Mouse (Mus musculus) forebrain, embryonic 12.5 days (tissue): ENCODE measurements around the gene Cdc40. TPM values are rescaled to one million over a fixed set of nuclear protein-coding genes. Genes with fewer than 3 reads are reported as not detected.
"Not testable (repeated sequence)": the region's sequence is repeated elsewhere in the genome, so short reads cannot be mapped to it uniquely, and the experiment has no call there.

Experiments used
- ATAC-seq: fragments of 200-750 bp; cut with Nextera tagmentation; 2 replicates; pipeline ENCODE4 v1.8.0; 2017; ENCODE audit warnings: moderate TSS enrichment; ENCODE audit not compliant: low FRiP score
- H3K27ac ChIP-seq: fragments of 300-500 bp; sonication (generic); 2 replicates; pipeline ENCODE4 v1.5.1; 2016; ENCODE audit warnings: mild to moderate bottlenecking
- H3K27me3 ChIP-seq: fragments of 300-500 bp; sonication (generic); 2 replicates; pipeline ENCODE4 v1.6.1; 2016; ENCODE audit warnings: mild to moderate bottlenecking
- H3K36me3 ChIP-seq: fragments of 300-500 bp; sonication (generic); replicated peaks from 2 replicates; pipeline ENCODE4 v1.6.1; 2016; ENCODE audit warnings: mild to moderate bottlenecking
- H3K4me1 ChIP-seq: fragments of 300-500 bp; sonication (generic); 2 replicates; pipeline ENCODE4 v1.6.1; 2016
- H3K4me2 ChIP-seq: fragments of 300-500 bp; sonication (generic); 2 replicates; pipeline ENCODE4 v1.6.1; 2016; ENCODE audit warnings: mild to moderate bottlenecking, moderate library complexity
- H3K4me3 ChIP-seq: fragments of 300-500 bp; sonication (generic); replicated peaks from 2 replicates; pipeline ENCODE4 v1.5.1; 2016; ENCODE audit warnings: mild to moderate bottlenecking
- H3K9ac ChIP-seq: fragments of 300-500 bp; sonication (generic); 2 replicates; pipeline ENCODE4 v1.6.1; 2016; ENCODE audit warnings: mild to moderate bottlenecking
- H3K9me3 ChIP-seq: fragments of 300-500 bp; sonication (generic); 2 replicates; pipeline ENCODE4 v1.6.1; 2016
- WGBS: fragments of 180-500 bp; shearing (Covaris S2); methylation state at CpG from one replicate; pipeline ENCODE4 v1.1.7; 2016; 5-methylcytosine and 5-hydroxymethylcytosine counted together
- polyA plus RNA-seq: library from polyadenylated mRNA; unstranded; fragments of >200 nt; fragmentation: Nextera tagmentation; extraction: Ambion mirVana; gene quantifications from 2 replicates; pipeline ENCODE4 v1.2.1, GENCODE M21; 2016

Gene Cdc40
- polyA plus RNA-seq, 1 experiment from 2014 or later: 38.1 TPM

DNA sequence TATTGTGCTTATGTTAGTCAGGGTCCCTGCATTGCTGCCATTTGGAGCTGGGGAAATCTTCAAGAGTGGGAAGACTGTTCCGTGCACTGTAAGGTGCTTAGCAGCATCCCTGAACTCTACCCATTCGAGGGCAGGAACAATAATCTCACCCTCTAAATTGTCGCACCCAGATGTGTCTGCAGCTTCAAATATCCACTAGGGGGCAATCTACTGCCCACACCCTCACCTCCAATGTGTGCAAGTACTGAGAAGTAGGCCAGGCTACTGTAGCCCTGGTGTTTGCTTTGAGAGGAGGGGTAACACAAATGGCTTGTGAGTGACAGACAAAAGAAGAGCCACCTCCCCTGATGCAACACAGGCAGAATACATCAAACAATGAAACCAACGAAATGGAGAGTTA is 69.5 kb downstream of the Cdc40 start:
- 68% methylated on average over 4 of the region's 4 CpGs for WGBS
- no peak for ATAC-seq
- no peak overlapping the region for H3K9ac ChIP-seq

DNA sequence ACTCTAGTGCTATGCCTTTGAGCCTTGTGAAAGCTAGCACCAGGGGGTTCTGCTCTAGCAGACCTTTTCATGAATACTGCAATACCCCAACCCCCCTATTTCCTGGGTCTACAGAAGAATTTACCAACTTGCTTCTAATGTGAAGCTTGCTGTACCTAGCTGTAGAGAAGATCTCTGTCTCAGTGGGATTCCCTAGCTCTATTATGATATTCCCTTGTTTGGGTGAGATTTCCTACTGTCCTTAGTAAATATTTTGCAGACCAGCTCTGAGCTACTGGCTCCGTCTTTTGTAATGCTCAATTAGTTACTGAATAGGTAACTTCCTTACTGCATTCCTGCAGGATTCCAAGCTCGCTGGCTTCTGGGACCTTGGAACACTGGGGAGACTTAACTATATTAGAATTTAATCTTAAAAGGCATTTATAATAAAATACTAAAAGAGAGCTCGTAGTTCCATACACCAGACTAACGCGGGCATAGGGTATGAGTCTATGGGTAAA is 73.7 kb downstream of the Cdc40 start:
- not testable (repeated sequence) for H3K9ac ChIP-seq, H3K27ac ChIP-seq, H3K4me2 ChIP-seq, H3K4me3 ChIP-seq, H3K36me3 ChIP-seq, H3K9me3 ChIP-seq, H3K27me3 ChIP-seq, ATAC-seq, H3K4me1 ChIP-seq
- WGBS: 27% methylated on average over 5 of the region's 5 CpGs

More for the DNA sequence above, 69.5 kb downstream of the Cdc40 start:
- Histone ChIP-seq H3K4me2 (no peak overlapping the region), H3K27ac (no peak overlapping the region), H3K27me3 (no peaks in the 10 kb centered on the region), H3K36me3 (no peaks in the 10 kb centered on the region), H3K4me3 (no peak overlapping the region), H3K4me1 (no peaks in the 10 kb centered on the region), H3K9me3 (no peaks in the 10 kb centered on the region)

DNA sequence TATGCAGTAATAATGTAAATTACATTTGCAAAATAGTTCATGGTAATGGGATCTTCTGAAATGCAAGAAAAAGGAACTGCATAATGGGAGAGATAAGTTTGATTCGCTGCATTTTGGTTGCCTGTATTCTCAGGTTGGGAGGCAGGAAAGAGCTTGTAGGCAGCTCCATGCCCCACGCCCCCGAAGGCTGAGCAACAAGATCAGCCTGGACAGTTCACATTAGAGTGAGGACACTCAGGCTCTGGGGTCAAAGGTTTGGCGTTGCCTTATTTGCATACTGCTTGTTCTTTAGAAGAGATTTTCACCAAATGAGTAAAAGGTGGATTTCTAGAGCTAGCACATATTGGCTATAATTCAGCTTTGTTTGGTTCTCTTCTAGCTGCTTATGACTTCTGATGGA is 76.9 kb downstream of the Cdc40 start:
- WGBS: 89% methylated on average over 4 of the region's 4 CpGs
- H3K4me3 ChIP-seq: no peak overlapping the region

DNA sequence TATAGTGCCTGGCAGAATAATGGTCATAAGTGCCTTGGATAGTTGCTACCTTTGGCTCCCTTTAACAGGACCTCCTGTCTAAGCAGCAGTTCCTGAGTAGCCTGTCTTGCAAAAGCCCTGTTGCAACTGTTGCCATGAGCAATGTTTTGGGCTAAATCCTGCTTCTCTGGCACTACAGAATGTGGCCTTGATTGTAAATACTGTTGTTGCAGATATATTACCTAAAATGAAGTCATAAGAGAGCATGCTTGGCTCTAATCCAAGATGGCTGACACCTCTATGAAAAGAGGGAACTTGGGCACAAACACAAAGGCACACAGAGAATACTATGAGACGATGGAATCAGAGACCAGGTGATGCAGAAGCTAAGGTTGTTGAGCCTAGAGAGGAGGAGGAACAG is 77.9 kb downstream of the Cdc40 start:
- Histone ChIP-seq H3K4me1 (no peaks in the 10 kb centered on the region), H3K27me3 (no peaks in the 10 kb centered on the region), H3K9ac (no peak overlapping the region), H3K36me3 (no peaks in the 10 kb centered on the region), H3K4me2 (no peak overlapping the region), H3K9me3 (no peaks in the 10 kb centered on the region), H3K27ac (no peak overlapping the region), H3K4me3 (no peak overlapping the region)
- no peak for ATAC-seq
- WGBS: 87% methylated on average over 1 of the region's 1 CpGs

More for the DNA sequence above, 76.9 kb downstream of the Cdc40 start:
- H3K9ac ChIP-seq: no peak overlapping the region
- no peaks in the 10 kb centered on the region for H3K27me3 ChIP-seq
- no peaks in the 10 kb centered on the region for H3K4me1 ChIP-seq
- H3K4me2 ChIP-seq: no peak overlapping the region
- H3K36me3 ChIP-seq: no peaks in the 10 kb centered on the region
- no peak for ATAC-seq
- H3K27ac ChIP-seq: no peak overlapping the region
- no peaks in the 10 kb centered on the region for H3K9me3 ChIP-seq

DNA sequence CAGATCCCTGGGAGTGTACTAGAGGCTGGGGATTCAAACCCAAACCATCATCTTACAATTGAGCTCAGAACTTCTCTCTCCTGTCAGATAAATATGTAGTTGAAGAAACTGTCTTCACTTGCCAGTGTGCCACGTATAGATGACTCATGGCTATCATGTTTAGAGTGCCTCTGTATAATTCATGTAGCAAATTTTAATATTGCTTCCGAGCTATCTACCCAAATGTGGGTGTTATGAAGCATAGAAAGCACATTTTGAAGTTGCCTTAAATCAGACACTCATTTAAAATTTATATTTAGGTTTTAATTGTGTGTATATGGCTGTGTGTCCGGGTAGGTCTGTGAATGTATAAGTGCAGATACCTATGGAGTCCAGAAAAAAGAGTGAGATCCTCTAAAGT is 91.0 kb downstream of the Cdc40 start:
- no peaks in the 10 kb centered on the region for H3K36me3 ChIP-seq
- no peak for ATAC-seq
- H3K4me3 ChIP-seq: no peak overlapping the region
- H3K4me2 ChIP-seq: no peak overlapping the region
- no peak overlapping the region for H3K27ac ChIP-seq
- WGBS: 85% methylated on average over 3 of the region's 3 CpGs
- no peaks in the 10 kb centered on the region for H3K9me3 ChIP-seq
- no peak overlapping the region for H3K9ac ChIP-seq
- no peaks in the 10 kb centered on the region for H3K4me1 ChIP-seq
- H3K27me3 ChIP-seq: no peaks in the 10 kb centered on the region

DNA sequence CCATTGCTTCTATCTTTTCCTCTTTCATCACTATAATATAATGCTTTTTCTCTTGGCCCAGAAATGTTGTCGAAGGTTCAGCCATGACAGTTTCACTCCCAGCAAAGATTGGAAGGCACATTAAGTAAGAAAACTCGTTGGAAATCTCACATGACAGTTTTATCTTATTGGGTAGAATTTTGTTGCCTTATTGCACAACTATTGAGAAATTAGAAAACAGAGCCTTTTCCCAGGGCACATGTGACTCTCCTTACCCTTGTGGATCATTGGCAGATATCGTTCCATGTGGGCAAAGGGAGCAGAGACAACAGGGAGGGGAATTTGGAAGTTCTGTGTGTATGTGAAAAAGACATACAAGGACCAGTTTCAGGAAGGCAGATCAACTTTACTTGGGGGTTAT is 92.7 kb downstream of the Cdc40 start:
- no peak overlapping the region for H3K4me3 ChIP-seq
- no peak for ATAC-seq
- H3K27ac ChIP-seq: no peak overlapping the region
- no peaks in the 10 kb centered on the region for H3K4me1 ChIP-seq
- H3K4me2 ChIP-seq: no peak overlapping the region
- no peaks in the 10 kb centered on the region for H3K36me3 ChIP-seq
- WGBS: 87% methylated on average over 3 of the region's 3 CpGs
- no peaks in the 10 kb centered on the region for H3K9me3 ChIP-seq
- no peaks in the 10 kb centered on the region for H3K27me3 ChIP-seq
- no peak overlapping the region for H3K9ac ChIP-seq

Other genes with a start within 250 kb of the Cdc40 start
- gene Mettl24, start 200.0 kb downstream of the Cdc40 start, polyA plus RNA-seq: 0.63 and 0.73 TPM in 2 replicates
- 62.5 and 72.4 TPM in 2 replicates for gene Wasf1, start 164 bp upstream of the Cdc40 start, polyA plus RNA-seq
- 0.22 and 0.24 TPM in 2 replicates for gene Gpr6, start 189.0 kb upstream of the Cdc40 start, polyA plus RNA-seq